Mouse (Mus musculus) forebrain, embryonic 14.5 days (tissue): ENCODE measurements at regions not wholly inside any gene's neighbourhood (a gene's known extent, or its start where the extent isn't known, plus 50 kb on each side); places are given as distances from the start of the nearest gene placed in this dataset.
A peak's percentile ranks its signal among the peaks of the same experiment; 100 is the strongest.

Experiments used
- ATAC-seq: fragments of 200-750 bp; cut with Nextera tagmentation; 2 replicates; pipeline ENCODE4 v1.8.0; 2017; ENCODE audit warnings: mild to moderate bottlenecking, moderate library complexity
- DNase-seq: peaks from one replicate; pipeline ENCODE4 v3.0.0-alpha.2; 2015; ENCODE audit warnings: low spot score
- H3K27ac ChIP-seq: fragments of 300-500 bp; sonication (generic); 2 replicates; pipeline ENCODE4 v1.5.1; 2014; ENCODE audit warnings: low read depth, mild to moderate bottlenecking, control low read depth, low read length, moderate library complexity
- H3K27me3 ChIP-seq: fragments of 300-500 bp; sonication (generic); replicated peaks from 2 replicates; pipeline ENCODE4 v1.6.1; 2014; ENCODE audit warnings: low read length, control low read depth, mixed read lengths; ENCODE audit not compliant: control insufficient read depth, insufficient read depth
- H3K36me3 ChIP-seq: fragments of 300-500 bp; sonication (generic); 2 replicates; pipeline ENCODE4 v1.6.1; 2014; ENCODE audit warnings: low read length, control low read depth; ENCODE audit not compliant: control insufficient read depth, insufficient read depth
- H3K4me1 ChIP-seq: fragments of 300-500 bp; sonication (generic); 2 replicates; pipeline ENCODE4 v1.6.1; 2014; ENCODE audit warnings: antibody characterized with exemption, low read length, control low read depth; ENCODE audit not compliant: control insufficient read depth, insufficient read depth
- H3K4me2 ChIP-seq: fragments of 300-500 bp; sonication (generic); 2 replicates; pipeline ENCODE4 v1.6.1; 2014; ENCODE audit warnings: mild to moderate bottlenecking, control low read depth, low read length
- H3K4me3 ChIP-seq: fragments of 300-500 bp; sonication (generic); 2 replicates; pipeline ENCODE4 v1.5.1; 2014; ENCODE audit warnings: low read depth, low read length, control low read depth
- H3K9ac ChIP-seq: fragments of 300-500 bp; sonication (generic); 2 replicates; pipeline ENCODE4 v1.6.1; 2014; ENCODE audit warnings: mild to moderate bottlenecking, low read length, control low read depth, moderate library complexity
- H3K9me3 ChIP-seq: fragments of 300-500 bp; sonication (generic); replicated peaks from 2 replicates; pipeline ENCODE4 v1.6.1; 2016; ENCODE audit warnings: low read length, control low read depth, mixed read lengths; ENCODE audit not compliant: control insufficient read depth
- whole genome bisulfite sequencing: fragments of 180-500 bp; shearing (Covaris S2); extraction: QIAGEN DNeasy Blood & Tissue Kit; methylation state at CpG from one replicate; pipeline ENCODE4 v1.1.7; 2014; 5-methylcytosine and 5-hydroxymethylcytosine counted together

GRCm38 (mm10) chr6:47354515-47354914, 98.7 kb upstream of the Cul1 start:
- H3K4me1 ChIP-seq = no peaks in the 10 kb centered on the region
- no peak overlapping the region for H3K27ac ChIP-seq
- no peak overlapping the region for H3K9ac ChIP-seq
- no peak overlapping the region for H3K4me2 ChIP-seq
- H3K9me3 ChIP-seq = no peaks in the 10 kb centered on the region
- 90% methylated on average over 2 of the region's 2 CpGs for WGBS
- DNase-seq (no peak), ATAC-seq (no peak)
- H3K27me3 ChIP-seq = no peaks in the 10 kb centered on the region
- H3K36me3 ChIP-seq = no peaks in the 10 kb centered on the region
- no peak overlapping the region for H3K4me3 ChIP-seq

GRCm38 (mm10) chr6:47355500-47355899, 97.7 kb upstream of the Cul1 start:
- DNase-seq (no peak), ATAC-seq (no peak)
- Histone ChIP-seq H3K27me3 (no peaks in the 10 kb centered on the region), H3K9me3 (no peaks in the 10 kb centered on the region), H3K9ac (no peak overlapping the region), H3K4me1 (no peaks in the 10 kb centered on the region), H3K36me3 (no peaks in the 10 kb centered on the region), H3K4me2 (no peak overlapping the region), H3K4me3 (no peak overlapping the region), H3K27ac (no peak overlapping the region)
- WGBS = 88% methylated on average over 7 of the region's 7 CpGs

- 71% methylated on average over 7 of the region's 7 CpGs for whole genome bisulfite sequencing
- H3K4me2 ChIP-seq = no peak overlapping the region
- ATAC-seq = no peak
These were observed 96.7 kb upstream of the Cul1 start for GRCm38 (mm10) chr6:47356500-47356899.

GRCm38 (mm10) chr6:47358686-47359085, 94.5 kb upstream of the Cul1 start:
- ATAC-seq (peak; percentile 60), DNase-seq (peak; percentile 62)
- 34% methylated on average over 2 of the region's 2 CpGs for WGBS
- Histone ChIP-seq H3K36me3 (no peaks in the 10 kb centered on the region), H3K4me1 (no peaks in the 10 kb centered on the region), H3K9me3 (no peaks in the 10 kb centered on the region), H3K27ac (no peak overlapping the region), H3K4me3 (no peak overlapping the region), H3K27me3 (no peaks in the 10 kb centered on the region), H3K9ac (no peak overlapping the region), H3K4me2 (no peak overlapping the region)

More at GRCm38 (mm10) chr6:47356500-47356899, 96.7 kb upstream of the Cul1 start:
- Histone ChIP-seq H3K27me3 (no peaks in the 10 kb centered on the region), H3K4me3 (no peak overlapping the region), H3K4me1 (no peaks in the 10 kb centered on the region), H3K27ac (no peak overlapping the region), H3K9me3 (no peaks in the 10 kb centered on the region), H3K36me3 (no peaks in the 10 kb centered on the region), H3K9ac (no peak overlapping the region)
- DNase-seq = no peak

GRCm38 (mm10) chr6:47364002-47364401, 89.2 kb upstream of the Cul1 start:
- no peaks in the 10 kb centered on the region for H3K4me1 ChIP-seq
- ATAC-seq (no peak), DNase-seq (no peak)
- H3K4me2 ChIP-seq = no peak overlapping the region
- no peaks in the 10 kb centered on the region for H3K27me3 ChIP-seq
- no peaks in the 10 kb centered on the region for H3K9me3 ChIP-seq
- no peak overlapping the region for H3K9ac ChIP-seq
- no peak overlapping the region for H3K4me3 ChIP-seq
- no peaks in the 10 kb centered on the region for H3K36me3 ChIP-seq
- WGBS = 97% methylated on average over 1 of the region's 1 CpGs
- H3K27ac ChIP-seq = no peak overlapping the region

- H3K4me2 ChIP-seq = no peak overlapping the region
- DNase-seq = no peak
- H3K4me1 ChIP-seq = no peaks in the 10 kb centered on the region
- no peak for ATAC-seq
- WGBS = 78% methylated on average over 2 of the region's 2 CpGs
- no peaks in the 10 kb centered on the region for H3K36me3 ChIP-seq
- no peak overlapping the region for H3K4me3 ChIP-seq
- no peaks in the 10 kb centered on the region for H3K27me3 ChIP-seq
- no peak overlapping the region for H3K27ac ChIP-seq
- H3K9me3 ChIP-seq = no peaks in the 10 kb centered on the region
- no peak overlapping the region for H3K9ac ChIP-seq
These were observed 88.6 kb upstream of the Cul1 start for GRCm38 (mm10) chr6:47364556-47364955.

GRCm38 (mm10) chr6:47365651-47366645, 87.2 kb upstream of the Cul1 start:
- no peaks in the 10 kb centered on the region for H3K27me3 ChIP-seq
- H3K27ac ChIP-seq = peak overlapping the region; percentile 72
- H3K36me3 ChIP-seq = no peaks in the 10 kb centered on the region
- no peak overlapping the region for H3K4me2 ChIP-seq
- no peak overlapping the region for H3K4me3 ChIP-seq
- H3K9ac ChIP-seq = no peak overlapping the region
- H3K9me3 ChIP-seq = no peaks in the 10 kb centered on the region
- WGBS = 60% methylated on average over 5 of the region's 5 CpGs
- no peaks in the 10 kb centered on the region for H3K4me1 ChIP-seq
- ATAC-seq (peak; percentile 69), DNase-seq (peak; percentile 53)

- peak overlapping the region; percentile 72 for H3K27ac ChIP-seq
- 5% methylated on average over 2 of the region's 2 CpGs for WGBS
- H3K9ac ChIP-seq = no peak overlapping the region
- no peak overlapping the region for H3K4me2 ChIP-seq
- peak; percentile 94 for ATAC-seq
- no peaks in the 10 kb centered on the region for H3K27me3 ChIP-seq
- no peaks in the 10 kb centered on the region for H3K36me3 ChIP-seq
- no peaks in the 10 kb centered on the region for H3K9me3 ChIP-seq
- H3K4me3 ChIP-seq = no peak overlapping the region
- DNase-seq = peak; percentile 90
- H3K4me1 ChIP-seq = no peaks in the 10 kb centered on the region
These were observed 85.7 kb upstream of the Cul1 start for GRCm38 (mm10) chr6:47367461-47367860.

GRCm38 (mm10) chr6:47375705-47376104, 77.5 kb upstream of the Cul1 start:
- H3K4me1 ChIP-seq = no peaks in the 10 kb centered on the region
- H3K27ac ChIP-seq = no peak overlapping the region
- no peak for ATAC-seq
- H3K9ac ChIP-seq = no peak overlapping the region
- H3K36me3 ChIP-seq = no peaks in the 10 kb centered on the region
- H3K4me3 ChIP-seq = no peak overlapping the region
- H3K27me3 ChIP-seq = no peaks in the 10 kb centered on the region
- no peak overlapping the region for H3K4me2 ChIP-seq
- H3K9me3 ChIP-seq = no peaks in the 10 kb centered on the region
- no peak for DNase-seq
- 86% methylated on average over 4 of the region's 4 CpGs for WGBS
